Mouse (Mus musculus): Measurements from ENCODE around the gene Map6d1. TPM values are rescaled to one million over a fixed set of nuclear protein-coding genes. Genes with fewer than 3 reads are reported as not detected.

The Map6d1 gene
- total and polyA plus RNA-seq, 2 experiments from 2014 or later: 5.3 to 12.4 TPM

DNA sequence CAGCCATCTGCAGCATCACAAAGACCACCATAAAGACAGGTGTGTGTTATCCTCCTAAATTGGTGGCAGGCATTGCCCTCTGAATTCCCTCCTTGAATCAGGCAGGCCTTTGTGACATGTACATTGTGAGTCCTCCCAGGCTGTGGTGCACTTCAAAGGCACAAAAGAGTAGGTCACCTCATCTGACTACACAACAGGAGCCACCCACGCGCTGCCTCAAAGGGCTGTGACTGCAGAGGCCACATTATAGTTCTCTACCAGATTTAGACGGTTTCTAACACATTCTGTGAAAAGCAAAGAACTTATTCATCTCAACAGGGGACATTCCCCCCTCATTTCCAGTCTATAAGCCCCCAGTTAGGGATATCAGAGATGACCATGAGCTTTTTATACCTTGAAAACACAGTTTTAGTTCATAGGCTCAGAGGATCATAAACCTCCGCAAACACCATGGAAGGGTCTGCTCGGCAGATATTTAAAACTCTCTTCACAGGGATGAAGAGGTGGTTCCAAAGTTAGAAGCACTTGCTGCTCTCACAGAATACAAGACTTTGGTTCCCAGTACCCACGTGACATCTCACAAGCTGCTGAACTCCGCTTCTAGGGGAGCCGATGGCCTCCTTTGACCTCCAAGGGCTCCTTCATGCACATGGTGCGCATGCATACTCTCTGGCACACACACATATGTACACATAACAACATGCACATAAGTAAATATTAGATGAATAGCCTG lies 7.5 kb upstream of the Map6d1 start:
- H3K27ac ChIP-seq: no peak overlapping the region
- H3K4me3 ChIP-seq (ENCODE audit: low read length): no peak overlapping the region
- no peak overlapping the region for H3K9ac ChIP-seq (replicated peaks; ENCODE audit: low read length)
- H3K4me2 ChIP-seq (ENCODE audit: low read depth, low read length): no peak overlapping the region
- H3K36me3 ChIP-seq (ENCODE audit: insufficient read depth, low read length): no peaks in the 10 kb centered on the region
- no peaks in the 10 kb centered on the region for H3K4me1 ChIP-seq (ENCODE audit: insufficient read depth, low read length)
- DNase-seq (ENCODE audit: low spot score) (no peak), ATAC-seq (no peak)
- H3K9me3 ChIP-seq (ENCODE audit: low read length): no peaks in the 10 kb centered on the region
- no peaks in the 10 kb centered on the region for H3K27me3 ChIP-seq (ENCODE audit: insufficient read depth, low read length)
- TF ChIP-seq CTCF (IDR thresholded peaks at IDR 0.05; ENCODE audit: low read depth): no peak
- WGBS: 86% methylated on average over 9 of the region's 9 CpGs

GRCm38 (mm10) chr16:20247103-20247502 lies 5.9 kb upstream of the Map6d1 start:
- H3K36me3 ChIP-seq (ENCODE audit: insufficient read depth, low read length): no peaks in the 10 kb centered on the region
- H3K9ac ChIP-seq (replicated peaks; ENCODE audit: low read length): no peak overlapping the region
- H3K27me3 ChIP-seq (ENCODE audit: insufficient read depth, low read length): no peaks in the 10 kb centered on the region
- H3K4me2 ChIP-seq (ENCODE audit: low read depth, low read length): no peak overlapping the region
- DNase-seq (ENCODE audit: low spot score) (no peak), ATAC-seq (no peak)
- H3K4me3 ChIP-seq (ENCODE audit: low read length): no peak overlapping the region
- no peak for TF ChIP-seq CTCF (IDR thresholded peaks at IDR 0.05; ENCODE audit: low read depth)
- H3K4me1 ChIP-seq (ENCODE audit: insufficient read depth, low read length): no peaks in the 10 kb centered on the region
- no peak overlapping the region for H3K27ac ChIP-seq
- no peaks in the 10 kb centered on the region for H3K9me3 ChIP-seq (ENCODE audit: low read length)

DNA sequence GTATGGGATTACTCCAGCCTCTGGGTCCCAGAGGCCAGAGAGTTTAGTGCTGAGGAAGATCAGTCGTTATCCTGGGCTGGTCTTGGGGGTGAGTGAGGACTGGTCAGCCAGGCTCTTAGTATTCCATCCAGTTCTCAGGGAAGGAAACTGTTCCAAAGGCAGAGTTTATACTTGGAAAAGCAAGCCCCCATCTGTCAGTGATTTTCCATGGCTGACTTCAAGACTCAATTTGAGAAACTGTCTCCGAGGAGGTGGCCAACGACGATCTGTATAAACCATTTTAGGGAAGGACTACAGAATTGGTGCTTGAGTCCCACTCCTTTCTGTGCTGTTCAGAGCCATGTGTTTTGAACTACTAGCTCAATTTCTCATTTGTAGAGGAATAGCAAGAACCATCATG lies 2.5 kb downstream of the Map6d1 start:
- Histone ChIP-seq H3K4me3 (ENCODE audit: low read length) (no peak overlapping the region), H3K36me3 (ENCODE audit: insufficient read depth, low read length) (peaks cover 6% of the 10 kb centered on the region; the same call in 1 of the 2 replicates), H3K27me3 (ENCODE audit: insufficient read depth, low read length) (no peaks in the 10 kb centered on the region), H3K4me2 (ENCODE audit: low read depth, low read length) (no peak overlapping the region), H3K4me1 (ENCODE audit: insufficient read depth, low read length) (peaks cover 13% of the 10 kb centered on the region), H3K9me3 (ENCODE audit: low read length) (no peaks in the 10 kb centered on the region), H3K27ac (no peak overlapping the region), H3K9ac (replicated peaks; ENCODE audit: low read length) (no peak overlapping the region)
- TF ChIP-seq CTCF (IDR thresholded peaks at IDR 0.05; ENCODE audit: low read depth): no peak
- ATAC-seq (no peak), DNase-seq (ENCODE audit: low spot score) (no peak)
- WGBS: 73% methylated on average over 4 of the region's 4 CpGs

- Histone ChIP-seq H3K27me3 (ENCODE audit: insufficient read depth, low read length) (no peaks in the 10 kb centered on the region), H3K4me3 (ENCODE audit: low read length) (no peak overlapping the region), H3K9ac (replicated peaks; ENCODE audit: low read length) (no peak overlapping the region), H3K4me2 (ENCODE audit: low read depth, low read length) (no peak overlapping the region), H3K27ac (peak overlapping the region; percentile 77), H3K36me3 (ENCODE audit: insufficient read depth, low read length) (peaks cover 10% of the 10 kb centered on the region; the same call in 1 of the 2 replicates), H3K9me3 (ENCODE audit: low read length) (no peaks in the 10 kb centered on the region), H3K4me1 (ENCODE audit: insufficient read depth, low read length) (peaks cover 13% of the 10 kb centered on the region)
- 28% methylated on average over 4 of the region's 4 CpGs for WGBS
- DNase-seq (ENCODE audit: low spot score): peak; percentile 68
- peak; percentile 76 for ATAC-seq
- TF ChIP-seq CTCF (IDR thresholded peaks at IDR 0.05; ENCODE audit: low read depth): no peak
Observed at GRCm38 (mm10) chr16:20237426-20237825, 3.7 kb downstream of the Map6d1 start.

GRCm38 (mm10) chr16:20234406-20234805 lies 6.8 kb downstream of the Map6d1 start:
- H3K36me3 ChIP-seq (ENCODE audit: insufficient read depth, low read length): peaks cover 33% of the 10 kb centered on the region
- H3K9ac ChIP-seq (replicated peaks; ENCODE audit: low read length): no peak overlapping the region
- H3K4me3 ChIP-seq (ENCODE audit: low read length): no peak overlapping the region
- H3K27me3 ChIP-seq (ENCODE audit: insufficient read depth, low read length): no peaks in the 10 kb centered on the region
- no peak for ATAC-seq
- H3K9me3 ChIP-seq (ENCODE audit: low read length): no peaks in the 10 kb centered on the region
- DNase-seq (ENCODE audit: low spot score): no peak
- 60% methylated on average over 4 of the region's 4 CpGs for WGBS
- TF ChIP-seq CTCF (IDR thresholded peaks at IDR 0.05; ENCODE audit: low read depth): no peak
- H3K4me1 ChIP-seq (ENCODE audit: insufficient read depth, low read length): peaks cover 13% of the 10 kb centered on the region
- H3K4me2 ChIP-seq (ENCODE audit: low read depth, low read length): no peak overlapping the region
- H3K27ac ChIP-seq: peak overlapping the region; percentile 41

DNA sequence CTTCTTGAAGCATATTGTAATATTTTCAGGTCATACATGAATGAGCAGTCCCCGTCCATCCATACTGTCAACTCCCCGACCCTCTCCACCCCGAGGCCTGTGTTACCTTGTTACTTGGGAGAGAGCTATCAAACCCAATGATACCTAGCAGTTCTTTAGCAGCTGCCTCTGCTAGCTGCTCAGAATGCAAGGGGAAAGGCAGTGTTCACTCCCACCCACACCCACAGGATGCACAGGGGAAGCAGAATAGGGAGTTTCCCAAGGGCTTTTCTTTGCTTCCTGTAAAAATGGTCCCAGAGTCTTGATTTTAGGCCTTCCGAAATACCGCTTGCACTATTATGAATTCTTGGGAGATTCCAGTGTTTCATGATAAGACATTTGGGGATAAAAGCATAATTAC lies 13.0 kb downstream of the Map6d1 start:
- H3K27me3 ChIP-seq (ENCODE audit: insufficient read depth, low read length): no peaks in the 10 kb centered on the region
- H3K36me3 ChIP-seq (ENCODE audit: insufficient read depth, low read length): peaks cover 45% of the 10 kb centered on the region
- 93% methylated on average over 5 of the region's 5 CpGs for WGBS
- no peaks in the 10 kb centered on the region for H3K4me1 ChIP-seq (ENCODE audit: insufficient read depth, low read length)
- H3K4me2 ChIP-seq (ENCODE audit: low read depth, low read length): no peak overlapping the region
- no peak for DNase-seq (ENCODE audit: low spot score)
- H3K27ac ChIP-seq: no peak overlapping the region
- ATAC-seq: no peak
- no peak overlapping the region for H3K9ac ChIP-seq (replicated peaks; ENCODE audit: low read length)
- H3K9me3 ChIP-seq (ENCODE audit: low read length): no peaks in the 10 kb centered on the region
- TF ChIP-seq CTCF (IDR thresholded peaks at IDR 0.05; ENCODE audit: low read depth): no peak
- H3K4me3 ChIP-seq (ENCODE audit: low read length): no peak overlapping the region

DNA sequence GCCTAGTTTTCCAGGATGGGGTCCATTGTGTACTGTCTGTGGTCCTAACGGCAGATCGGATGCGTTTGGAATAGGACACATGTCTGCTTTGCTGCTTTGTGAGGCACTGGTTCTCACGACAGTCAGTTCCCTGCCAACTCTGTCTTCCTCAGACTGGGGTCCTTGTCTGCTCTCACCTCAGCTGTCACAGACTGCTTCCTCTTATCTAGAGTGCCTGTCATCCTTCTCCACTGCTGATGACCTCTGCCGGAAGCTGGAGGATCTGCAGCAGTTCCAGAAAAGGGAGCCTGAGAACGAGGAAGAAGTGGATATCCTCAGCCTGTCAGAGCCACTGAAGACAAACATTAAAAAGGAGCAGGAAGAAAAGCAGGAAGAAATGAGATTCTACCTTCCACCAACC lies 13.7 kb downstream of the Map6d1 start:
- 86% methylated on average over 6 of the region's 6 CpGs for WGBS
- H3K4me3 ChIP-seq (ENCODE audit: low read length): no peak overlapping the region
- no peak overlapping the region for H3K4me2 ChIP-seq (ENCODE audit: low read depth, low read length)
- H3K27me3 ChIP-seq (ENCODE audit: insufficient read depth, low read length): no peaks in the 10 kb centered on the region
- H3K36me3 ChIP-seq (ENCODE audit: insufficient read depth, low read length): peaks cover 48% of the 10 kb centered on the region
- no peak for ATAC-seq
- no peak overlapping the region for H3K27ac ChIP-seq
- no peaks in the 10 kb centered on the region for H3K9me3 ChIP-seq (ENCODE audit: low read length)
- TF ChIP-seq CTCF (IDR thresholded peaks at IDR 0.05; ENCODE audit: low read depth): peak; percentile 17; the same call in 1 of the 2 replicates
- no peaks in the 10 kb centered on the region for H3K4me1 ChIP-seq (ENCODE audit: insufficient read depth, low read length)
- DNase-seq (ENCODE audit: low spot score): no peak
- no peak overlapping the region for H3K9ac ChIP-seq (replicated peaks; ENCODE audit: low read length)

Measured in hindbrain, postnatal 0 days (tissue).